Mouse (Mus musculus) ES-Bruce4 (cell line): ENCODE measurements at regions not wholly inside any gene's neighbourhood (a gene's known extent, or its start where the extent isn't known, plus 50 kb on each side); places are given as distances from the start of the nearest gene placed in this dataset.

ENCODE experiments used
- H3K27ac ChIP-seq: 2 replicates; pipeline ENCODE4 v1.5.1; 2012; ENCODE audit warnings: low read length, inconsistent platforms; ENCODE audit not compliant: insufficient read depth
- H3K27me3 ChIP-seq: 2 replicates; pipeline ENCODE4 v1.6.1; 2012; ENCODE audit warnings: mild to moderate bottlenecking, low read length, inconsistent platforms; ENCODE audit not compliant: control insufficient read depth, poor library complexity, insufficient read depth, severe bottlenecking
- H3K36me3 ChIP-seq: 2 replicates; pipeline ENCODE4 v1.6.1; 2012; ENCODE audit warnings: inconsistent platforms, mild to moderate bottlenecking, low read length, moderate library complexity; ENCODE audit not compliant: control insufficient read depth, poor library complexity, insufficient read depth, severe bottlenecking
- H3K4me1 ChIP-seq: one replicate; pipeline ENCODE4 v1.8.1; 2011; ENCODE audit warnings: low read length; ENCODE audit not compliant: control insufficient read depth, insufficient read depth
- H3K4me3 ChIP-seq: 2 replicates; pipeline ENCODE4 v1.5.1; 2011; ENCODE audit warnings: low read depth, mild to moderate bottlenecking, low read length
- H3K9ac ChIP-seq: 2 replicates; pipeline ENCODE4 v1.6.1; 2012; ENCODE audit warnings: low read depth, mild to moderate bottlenecking, inconsistent platforms; ENCODE audit not compliant: poor library complexity, severe bottlenecking
- H3K9me3 ChIP-seq: replicated peaks from 2 replicates; pipeline ENCODE4 v1.6.1; 2012; ENCODE audit warnings: mild to moderate bottlenecking, low read length, inconsistent platforms; ENCODE audit not compliant: control insufficient read depth, poor library complexity, insufficient read depth, severe bottlenecking
- CTCF ChIP-seq: IDR thresholded peaks from one replicate; pipeline ENCODE4 v1.8.1; 2011; ENCODE audit warnings: low read depth, low read length
- EP300 ChIP-seq: IDR thresholded peaks from 2 replicates; pipeline ENCODE4 v1.6.1; 2011; ENCODE audit warnings: low read depth, low read length; ENCODE audit not compliant: insufficient read depth
- POLR2A ChIP-seq: IDR thresholded peaks from one replicate; pipeline ENCODE4 v1.8.1; 2011; ENCODE audit warnings: low read length; ENCODE audit not compliant: insufficient read depth

- Histone ChIP-seq H3K27me3 (no peaks in the 10 kb centered on the region), H3K4me1 (no peaks in the 10 kb centered on the region), H3K27ac (no peak overlapping the region), H3K9me3 (no peaks in the 10 kb centered on the region), H3K9ac (no peak overlapping the region), H3K4me3 (no peak overlapping the region), H3K36me3 (no peaks in the 10 kb centered on the region)
- TF ChIP-seq CTCF (no peak), EP300 (no peak), POLR2A (no peak)
Measured at GRCm38 (mm10) chr14:95688611-95689010, 192.4 kb upstream of the 4921530L21Rik start.

- H3K4me1 ChIP-seq, result no peaks in the 10 kb centered on the region
- H3K36me3 ChIP-seq, result no peaks in the 10 kb centered on the region
- H3K4me3 ChIP-seq, result no peak overlapping the region
- no peaks in the 10 kb centered on the region for H3K9me3 ChIP-seq
- TF ChIP-seq EP300 (no peak), CTCF (no peak), POLR2A (no peak)
- no peaks in the 10 kb centered on the region for H3K27me3 ChIP-seq
- H3K9ac ChIP-seq, result no peak overlapping the region
- H3K27ac ChIP-seq, result no peak overlapping the region
Measured at GRCm38 (mm10) chr14:95726082-95726481, 155.0 kb upstream of the 4921530L21Rik start.

GRCm38 (mm10) chr14:95775737-95776136 lies 105.3 kb upstream of the 4921530L21Rik start:
- no peaks in the 10 kb centered on the region for H3K9me3 ChIP-seq
- no peaks in the 10 kb centered on the region for H3K36me3 ChIP-seq
- no peaks in the 10 kb centered on the region for H3K4me1 ChIP-seq
- no peak overlapping the region for H3K4me3 ChIP-seq
- no peak for TF ChIP-seq EP300
- TF ChIP-seq POLR2A, result no peak
- no peak for TF ChIP-seq CTCF
- no peak overlapping the region for H3K27ac ChIP-seq
- no peak overlapping the region for H3K9ac ChIP-seq
- H3K27me3 ChIP-seq, result no peaks in the 10 kb centered on the region

GRCm38 (mm10) chr14:95777439-95777838 lies 103.6 kb upstream of the 4921530L21Rik start:
- TF ChIP-seq EP300, result no peak
- TF ChIP-seq CTCF, result no peak
- TF ChIP-seq POLR2A, result no peak
- H3K9ac ChIP-seq, result no peak overlapping the region

More at GRCm38 (mm10) chr14:95777439-95777838, 103.6 kb upstream of the 4921530L21Rik start:
- no peak overlapping the region for H3K4me3 ChIP-seq
- H3K36me3 ChIP-seq, result no peaks in the 10 kb centered on the region
- H3K27me3 ChIP-seq, result no peaks in the 10 kb centered on the region
- H3K9me3 ChIP-seq, result no peaks in the 10 kb centered on the region
- H3K27ac ChIP-seq, result no peak overlapping the region
- H3K4me1 ChIP-seq, result no peaks in the 10 kb centered on the region
